Mouse (Mus musculus) gastrocnemius, postnatal 14 days (tissue): Measurements from ENCODE around the gene Trabd2b. TPM values are rescaled to one million over a fixed set of nuclear protein-coding genes. Genes with fewer than 3 reads are reported as not detected.

Experiments
- DNase-seq: peaks from one replicate; pipeline ENCODE4 v3.0.0; 2021; ENCODE audit warnings: mixed read lengths
- intact Hi-C: fragments of 180-260 bp; cut with DNase I; formaldehyde crosslinking; loops from one replicate; pipeline ENCODE4 v1.15.1; 2025; ENCODE audit warnings: low total_unique reads
- total RNA-seq, 2 experiments: library from RNA; stranded (reverse); gene quantifications; 2 replicates each; pipeline ENCODE4 v1.2.3; 2021

The Trabd2b gene
- total RNA-seq, 2 experiments from 2014 or later: 1.6 to 2.2 TPM

DNA sequence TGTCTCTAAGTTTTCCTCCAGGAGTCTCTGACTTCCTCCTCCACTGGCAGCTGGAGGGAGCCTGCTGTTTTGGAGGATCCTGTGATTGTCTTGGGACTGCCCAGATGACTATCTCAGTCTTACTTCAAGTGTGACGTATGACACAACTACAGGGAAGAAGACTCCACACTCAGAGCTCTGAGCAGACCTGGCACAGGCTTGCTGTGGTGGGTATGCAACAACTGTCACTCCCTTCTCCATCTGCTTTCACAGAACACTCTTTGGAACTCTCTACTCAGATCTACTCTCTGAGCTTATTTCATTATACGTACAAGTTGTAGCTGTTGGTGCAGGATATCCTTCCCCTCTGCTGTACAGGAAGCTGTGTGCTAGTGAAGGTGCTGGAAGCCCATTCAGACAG lies 251.4 kb downstream of the Trabd2b start:
- no peak for DNase-seq
- intact Hi-C loops: no loop called here

DNA sequence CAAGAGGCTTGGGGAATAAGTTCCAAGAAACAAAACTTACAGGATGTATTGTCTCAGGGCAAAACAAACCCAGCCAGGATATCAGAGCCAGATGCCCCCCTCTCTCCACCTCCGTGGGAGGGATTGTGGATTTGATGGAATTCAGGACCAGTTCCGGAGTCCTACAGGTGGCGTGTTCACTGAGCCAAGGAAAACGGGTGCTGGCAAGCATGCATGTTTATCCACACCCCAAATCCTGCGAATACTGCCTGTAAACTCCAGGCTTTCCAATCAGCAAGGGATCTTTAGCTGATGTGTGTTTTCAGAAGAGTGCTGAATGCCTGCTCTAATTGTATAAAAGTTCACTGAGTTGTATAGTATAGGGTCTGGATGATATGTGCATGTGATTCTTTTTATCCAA lies 253.4 kb downstream of the Trabd2b start:
- intact Hi-C loops: no loop called here
- DNase-seq: no peak

DNA sequence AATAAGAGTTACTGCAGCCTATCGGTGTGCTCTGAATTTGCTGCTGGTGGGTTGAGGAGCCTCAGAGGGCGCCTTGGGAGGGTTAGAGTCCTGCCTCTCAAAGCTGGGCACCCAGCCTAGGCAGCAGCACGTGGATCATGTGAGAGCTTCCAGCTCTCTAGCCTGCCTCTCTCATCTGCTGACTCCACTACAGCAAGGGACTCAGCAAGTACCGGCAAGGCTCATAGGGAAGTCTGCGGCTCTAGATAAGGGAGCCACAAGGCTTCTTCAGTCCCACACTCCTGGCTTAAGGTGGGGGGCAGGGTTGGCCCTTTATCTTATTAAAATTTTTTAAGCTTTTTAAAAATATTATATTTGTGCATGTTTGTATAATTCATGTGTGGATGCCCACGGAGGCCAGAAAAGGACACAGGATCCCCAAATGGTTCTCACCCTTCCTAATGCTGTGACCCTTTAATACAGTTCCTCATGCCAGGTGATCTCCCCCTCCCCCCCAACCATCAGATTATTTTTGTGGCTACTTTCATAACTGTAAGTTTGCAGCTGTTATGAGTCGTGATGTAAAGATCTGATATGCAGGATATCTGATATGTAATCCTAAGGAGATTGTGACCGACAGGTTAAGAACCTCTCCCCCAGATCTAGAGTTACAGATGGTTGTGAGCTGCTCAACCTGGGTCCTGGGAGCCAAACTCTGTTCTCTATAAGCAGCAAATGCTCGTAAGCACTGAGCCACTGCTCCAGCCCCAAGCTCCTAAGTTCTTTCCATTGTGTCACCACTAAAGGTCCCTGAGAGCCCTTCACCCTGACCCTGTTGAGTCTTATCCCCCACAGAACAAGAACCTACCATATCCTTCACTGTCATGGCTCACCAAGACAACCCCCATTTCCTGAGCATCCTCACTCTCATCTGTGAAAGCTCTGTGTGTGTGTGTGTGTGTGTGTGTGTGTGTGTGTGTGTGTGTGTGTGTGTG lies 257.8 kb downstream of the Trabd2b start:
- intact Hi-C loops: loop anchor here (5.0 kb wide), 2 partner anchors 243 to 283 kb away; partner anchors contain the start of gene Foxd2
- DNase-seq: no peak

Other genes starting within 250 kb of the Trabd2b start
- gene Skint11, start 243.3 kb upstream of the Trabd2b start, total RNA-seq: not detected